Mouse (Mus musculus) CD4-positive, CD25-positive, alpha-beta regulatory T cell, adult 4 months (primary cell): ENCODE results near the gene Mvd. TPM values are rescaled to one million over a fixed set of nuclear protein-coding genes. Genes with fewer than 3 reads are reported as not detected.
A peak's percentile ranks its signal among the peaks of the same experiment; 100 is the strongest.

Experiments used
- ATAC-seq: one replicate; pipeline ENCODE4 v1.8.0; 2017
- polyA plus RNA-seq, 2 experiments: library from polyadenylated mRNA; unstranded; fragments of 100-300 nt; shearing (Covaris generic); gene quantifications; one replicate each; pipeline ENCODE4 v1.2.1; 2017

Mvd gene
- 10 to 100 TPM; 12.6 to 20.0 TPM for polyA plus RNA-seq

DNA sequence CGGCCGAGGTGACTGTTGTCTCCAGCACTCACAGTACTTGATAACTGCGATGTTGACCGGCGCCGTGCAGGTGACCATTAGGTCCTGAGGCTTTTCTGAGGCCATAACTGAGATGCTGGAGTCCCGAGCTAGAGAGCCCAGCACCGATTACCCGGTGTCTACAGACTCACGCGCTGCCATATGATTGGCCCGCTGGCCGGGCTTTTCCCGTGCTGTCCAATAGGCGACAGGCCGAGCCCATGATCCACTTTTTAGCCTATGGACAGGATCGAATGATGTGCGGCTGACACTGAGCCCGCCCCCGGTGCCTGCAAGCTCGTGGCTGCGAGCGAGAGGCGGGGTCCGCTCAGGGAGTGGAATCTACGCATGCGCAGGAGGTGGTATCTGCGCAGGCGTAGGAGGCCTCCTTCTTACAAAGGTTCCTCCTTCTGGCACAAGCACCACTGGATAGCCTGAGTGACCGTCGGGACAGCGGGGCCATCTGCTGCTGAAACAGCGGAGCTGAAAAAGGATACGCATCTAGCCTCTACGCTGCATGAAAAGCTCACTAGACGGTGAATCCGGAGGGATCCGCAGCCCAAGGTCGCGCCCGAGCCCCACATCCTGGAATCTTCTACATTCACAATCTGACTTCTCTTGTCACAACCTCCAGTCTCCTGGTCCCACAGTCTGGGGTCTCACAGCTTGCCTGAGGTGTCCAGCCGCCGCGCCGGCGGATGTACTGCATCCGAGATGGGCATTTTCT is at the start of gene Mvd:
Mvd (minus strand) TSS at position 161 of the 745 bp plus-strand sequence.
- peak; percentile 97 for ATAC-seq

- no peak for ATAC-seq
These were observed 45.2 kb upstream of the Mvd start for GRCm38 (mm10) chr8:122488387-122488786.

GRCm38 (mm10) chr8:122484831-122485230 is 41.6 kb upstream of the Mvd start:
- no peak for ATAC-seq

DNA sequence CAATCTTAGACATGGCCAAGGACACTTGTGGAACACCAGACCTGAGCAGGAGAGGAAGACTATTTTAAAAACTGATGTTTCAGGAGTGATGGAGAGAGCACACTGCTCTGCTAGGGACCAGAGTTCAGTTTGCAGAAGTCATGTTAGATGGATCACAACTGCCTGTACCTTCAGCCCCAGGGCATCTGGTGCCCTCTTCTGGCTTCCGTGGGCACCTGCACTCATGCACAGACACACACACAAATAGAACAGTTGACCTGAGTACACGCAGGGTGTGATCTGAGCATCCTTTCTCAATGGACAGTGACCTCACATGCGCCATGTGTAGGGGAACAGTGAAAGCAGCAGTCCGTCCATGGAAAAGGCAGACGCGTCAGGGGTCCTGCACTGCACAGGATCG is 40.7 kb upstream of the Mvd start:
- ATAC-seq = no peak

DNA sequence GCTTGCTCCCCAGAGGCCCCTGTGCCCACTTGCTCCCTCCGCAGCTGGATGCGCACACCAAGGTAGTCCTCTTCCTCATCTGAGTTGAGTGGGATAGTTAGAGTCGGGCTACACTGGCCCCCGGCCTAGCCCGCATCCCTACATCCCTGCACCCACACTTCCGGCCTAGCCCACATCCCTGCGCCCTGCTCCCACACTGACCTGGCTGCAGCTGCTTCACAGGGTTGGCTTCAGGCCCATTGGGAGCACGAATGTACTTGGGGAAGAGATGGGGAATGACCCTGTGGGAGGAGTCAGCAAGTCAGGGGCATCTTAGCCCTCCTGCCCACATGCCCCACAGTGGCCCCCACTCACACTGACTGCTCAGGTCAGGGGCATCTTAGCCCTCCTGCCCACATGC is 39.2 kb upstream of the Mvd start:
- no peak for ATAC-seq

GRCm38 (mm10) chr8:122475580-122476320 is 32.5 kb upstream of the Mvd start, which contains the start of the genes Rnf166 and Ctu2:
Gene Rnf166, minus strand, starts transcription at chr8:122476064.
Gene Ctu2, plus strand, starts transcription at chr8:122476143.
- peak; percentile 83 for ATAC-seq

GRCm38 (mm10) chr8:122474951-122475560 is 31.8 kb upstream of the Mvd start:
- ATAC-seq = peak; percentile 12

DNA sequence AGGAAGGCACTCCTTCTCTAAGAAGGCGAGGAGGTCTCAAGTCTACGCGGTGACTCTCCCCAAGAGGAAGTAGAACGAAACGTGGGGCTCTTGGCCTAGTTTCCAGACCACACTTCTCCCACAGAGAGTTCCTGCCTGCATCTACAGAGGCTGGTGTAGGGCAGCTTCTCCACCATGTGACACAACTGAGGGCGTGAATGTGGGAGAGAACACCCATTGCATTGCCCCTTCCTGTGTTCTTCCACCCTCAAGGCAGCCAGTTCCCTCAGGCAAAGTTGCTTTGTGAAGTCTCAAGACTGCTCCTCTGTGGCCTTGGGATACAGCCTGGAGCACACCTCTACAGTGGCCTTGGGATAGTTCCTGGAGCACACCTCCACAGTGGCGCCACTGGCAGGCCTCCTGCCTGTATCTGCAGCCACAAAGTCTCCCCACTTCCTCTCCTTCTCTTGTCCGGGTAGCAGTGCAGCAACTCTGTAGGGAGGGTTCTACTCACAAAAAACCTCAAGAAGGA is 30.7 kb upstream of the Mvd start:
- peak; percentile 32 for ATAC-seq

- ATAC-seq = no peak
These were observed 27.5 kb upstream of the Mvd start for GRCm38 (mm10) chr8:122470691-122471090.

DNA sequence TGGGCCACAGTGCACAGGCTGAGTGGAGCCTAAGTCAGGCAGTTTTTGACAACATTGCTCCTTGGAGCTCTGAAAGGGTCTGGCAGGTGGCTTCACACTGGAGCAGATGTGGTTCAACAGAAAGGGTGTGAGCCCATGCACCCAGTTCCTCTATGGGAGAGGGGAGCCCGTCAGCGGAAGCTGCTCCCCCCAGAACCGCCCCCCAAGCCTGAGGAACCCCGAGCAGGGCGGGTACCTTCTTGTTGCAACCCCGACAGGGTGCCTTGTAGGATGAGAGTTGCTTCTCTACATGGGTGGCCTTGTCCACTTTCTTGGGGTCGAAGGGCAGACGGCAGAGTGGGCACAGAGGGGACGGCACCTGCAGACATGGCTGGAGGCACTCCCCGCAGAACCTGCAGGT is 26.7 kb upstream of the Mvd start:
- ATAC-seq = no peak

GRCm38 (mm10) chr8:122469407-122469806 is 26.2 kb upstream of the Mvd start:
- no peak for ATAC-seq

DNA sequence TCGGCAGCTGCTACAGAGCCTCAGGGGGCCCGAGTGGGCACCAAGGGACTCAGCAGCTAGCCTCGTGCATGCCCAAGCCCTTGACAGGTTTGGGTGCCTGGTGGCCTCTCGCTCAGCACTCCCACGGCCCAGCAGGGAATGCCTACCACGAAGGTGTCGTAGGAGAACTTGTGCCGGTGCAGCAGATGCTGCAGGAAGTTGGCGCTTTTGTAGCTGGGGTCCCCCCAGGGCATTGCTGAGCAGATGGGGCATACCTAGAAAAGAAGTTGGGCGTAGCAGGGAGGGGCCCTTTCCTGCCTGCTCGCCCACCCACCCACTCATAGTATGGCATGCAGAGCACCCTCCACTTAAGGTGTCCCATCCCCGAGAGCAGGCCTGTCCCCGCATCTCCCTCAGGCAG is 24.6 kb upstream of the Mvd start:
- ATAC-seq = no peak

- no peak for ATAC-seq
These were observed 21.8 kb upstream of the Mvd start for GRCm38 (mm10) chr8:122464985-122465384.

DNA sequence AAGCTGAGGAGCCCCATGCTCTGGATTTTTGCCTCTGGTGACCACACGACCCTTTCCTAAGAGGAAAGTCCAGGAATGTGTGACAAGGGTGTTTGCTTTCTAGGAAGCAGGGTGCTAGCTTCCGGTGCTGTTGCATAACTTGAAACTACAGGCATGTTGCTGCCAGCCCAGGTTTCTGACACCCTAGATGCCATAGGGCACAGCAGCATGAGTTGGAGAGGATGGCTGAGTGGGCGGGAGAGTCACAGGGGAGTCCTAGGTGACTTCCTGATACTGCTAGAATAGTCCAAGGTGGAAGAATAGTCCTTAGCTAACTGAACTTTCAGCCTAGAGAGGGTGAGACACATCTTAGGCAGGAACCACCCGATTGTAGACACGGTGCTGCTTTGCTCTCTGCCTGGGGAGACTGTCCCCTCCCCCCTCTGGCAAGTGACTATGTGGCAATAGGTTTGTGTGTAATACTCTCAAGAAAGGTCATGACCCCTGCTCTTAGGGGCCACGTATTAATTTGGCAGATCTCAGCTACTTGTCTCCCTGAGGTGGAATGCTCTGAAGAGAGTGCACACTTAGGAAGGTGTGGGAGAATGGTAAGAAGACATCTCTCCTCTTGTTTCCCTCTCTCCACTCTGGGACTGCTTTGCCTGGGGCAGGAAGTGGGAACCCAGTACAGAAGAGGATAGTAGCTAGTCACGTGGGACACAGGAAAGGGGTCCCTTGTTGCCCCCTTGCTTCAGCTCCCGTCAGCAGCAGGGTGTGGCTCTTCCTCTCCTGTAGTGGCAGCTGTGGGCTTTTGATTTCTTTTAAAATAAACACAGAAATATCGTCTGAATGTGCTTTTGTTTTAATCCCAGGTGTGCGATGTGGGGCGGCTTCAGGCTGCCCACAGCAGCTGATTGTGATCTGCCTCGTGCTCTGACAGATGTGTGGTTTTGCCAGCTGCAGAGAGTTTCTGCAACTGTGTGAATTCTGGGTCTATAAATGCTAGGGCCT is 20.7 kb upstream of the Mvd start:
- peak; percentile 27 for ATAC-seq

DNA sequence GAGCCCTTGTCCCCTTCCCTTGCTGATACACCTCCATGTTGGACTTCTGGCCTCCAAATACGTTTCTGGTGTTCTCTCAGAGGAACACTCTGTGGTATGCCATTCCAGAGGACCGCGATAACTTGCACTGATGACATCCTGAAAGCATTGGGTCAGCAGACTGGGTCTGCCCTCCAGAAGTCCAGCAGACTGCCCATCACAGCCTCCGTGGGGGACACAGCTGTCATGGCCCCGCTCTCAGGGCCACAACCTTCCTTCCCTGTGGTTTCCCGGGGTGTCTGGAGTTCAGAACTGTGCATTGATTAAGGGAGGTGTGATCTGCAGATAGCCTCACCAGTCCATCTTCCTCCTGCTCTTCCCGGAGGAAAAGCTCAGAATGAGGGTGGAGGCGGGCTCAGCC is 19.3 kb upstream of the Mvd start:
- no peak for ATAC-seq

DNA sequence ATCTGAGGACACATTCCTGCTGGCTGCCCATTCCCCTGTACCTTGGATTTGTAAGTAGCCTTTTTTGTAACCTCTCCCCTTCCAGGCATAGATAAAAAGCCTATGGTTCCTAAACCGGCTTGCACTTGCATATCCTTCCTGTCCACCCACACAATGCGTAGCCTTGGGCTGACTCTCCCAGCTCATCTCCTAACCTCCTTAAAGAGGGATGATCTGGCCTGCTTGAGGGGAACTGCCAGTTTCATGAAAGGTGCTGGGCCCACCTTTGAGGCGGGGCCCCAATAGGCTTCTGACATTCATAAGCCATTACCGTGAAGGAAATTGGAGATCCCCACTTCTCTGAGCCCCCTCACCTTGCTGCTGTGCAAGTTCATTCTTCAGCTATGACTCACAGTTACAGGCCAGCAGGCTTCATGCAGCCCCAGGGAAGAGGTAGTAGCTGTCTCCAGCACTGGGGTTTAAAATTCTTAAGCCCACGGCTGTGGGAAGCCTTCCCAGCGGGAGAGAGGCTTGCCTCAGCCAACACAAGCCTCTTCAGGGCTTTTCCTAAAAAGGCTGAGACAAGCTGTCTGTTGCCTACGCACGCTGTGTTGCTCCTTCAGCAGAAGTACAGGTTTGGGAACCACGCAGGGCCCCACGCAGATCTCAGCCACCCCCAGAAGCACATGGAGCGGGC is 18.4 kb upstream of the Mvd start:
- ATAC-seq = no peak

- peak; percentile 48 for ATAC-seq
These were observed 17.6 kb upstream of the Mvd start, which contains the start of gene Snai3 for GRCm38 (mm10) chr8:122460524-122461472. Gene Snai3, minus strand, starts transcription at chr8:122460733.

DNA sequence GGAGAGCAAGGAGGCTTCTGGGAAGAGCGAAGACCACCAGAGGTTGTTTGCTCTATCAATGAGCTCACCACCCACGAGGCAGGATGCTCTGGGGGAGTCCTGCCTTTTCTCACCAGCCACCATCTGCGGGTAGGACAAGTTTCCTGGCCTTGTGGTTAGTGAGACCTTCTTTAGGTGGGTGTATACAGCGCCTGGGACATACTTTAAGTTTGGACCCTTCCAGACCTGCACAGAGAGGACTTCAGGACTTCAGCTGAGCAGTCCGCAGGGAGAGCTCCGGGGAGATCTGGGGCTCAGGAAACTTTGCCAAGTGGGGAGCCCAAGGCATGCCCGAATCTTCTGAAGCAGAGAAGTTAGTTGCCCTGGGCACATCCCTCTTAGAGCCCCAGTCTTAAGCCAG is 16.8 kb upstream of the Mvd start:
- ATAC-seq = peak; percentile 53

DNA sequence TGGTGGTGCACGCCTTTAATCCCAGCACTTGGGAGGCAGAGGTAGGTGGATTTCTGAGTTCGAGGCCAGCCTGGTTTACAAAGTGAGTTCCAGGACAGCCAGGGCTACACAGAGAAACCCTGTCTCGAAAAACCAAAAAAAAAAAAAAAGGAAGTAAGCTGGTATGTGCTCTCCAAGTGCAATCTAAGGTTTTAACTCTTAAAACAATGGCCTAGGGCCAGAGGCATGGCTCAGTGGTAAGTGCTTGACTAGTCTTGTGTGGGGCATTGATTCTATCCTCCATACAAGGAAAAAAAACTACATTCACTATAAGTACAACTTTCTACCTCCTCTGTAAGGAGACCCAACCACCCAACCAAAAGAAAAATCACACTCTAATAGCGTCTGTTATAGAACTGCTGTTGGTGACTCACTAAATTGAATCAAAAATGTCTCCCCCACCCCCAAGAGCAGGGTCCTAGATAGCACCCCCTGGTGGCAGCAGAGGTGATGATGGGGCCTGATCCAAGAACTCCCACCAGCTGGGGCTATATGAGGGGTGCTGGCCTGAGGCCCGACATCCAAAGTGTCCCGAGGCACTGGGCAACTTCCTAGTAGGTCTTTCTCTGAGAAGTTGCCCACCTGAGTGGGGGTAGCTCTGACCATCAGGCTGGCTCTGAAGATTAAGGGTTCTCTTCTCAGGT is 16.1 kb upstream of the Mvd start:
- ATAC-seq = no peak

DNA sequence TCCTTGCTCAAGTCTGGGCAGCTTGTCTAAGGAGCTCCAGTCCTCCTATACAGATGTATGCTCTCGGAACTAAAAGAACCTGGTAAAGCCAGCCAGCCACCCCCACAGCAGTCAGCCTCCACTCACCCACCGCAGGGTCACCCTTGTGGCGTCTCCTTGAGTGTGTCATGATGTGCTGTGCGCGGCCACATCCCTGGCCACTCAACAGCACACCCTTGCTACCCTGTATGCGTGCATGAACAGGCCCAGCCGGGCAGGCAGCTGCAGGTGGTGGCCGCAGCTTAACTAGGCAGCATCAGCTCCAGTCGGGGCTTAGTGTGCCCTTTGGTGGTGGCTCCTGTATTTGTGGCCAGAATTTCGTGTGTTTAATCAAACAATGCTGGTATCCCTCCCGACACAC is 13.9 kb upstream of the Mvd start:
- ATAC-seq = no peak
